Mouse (Mus musculus) intestine, postnatal 0 days (tissue): Measurements from ENCODE around the gene Vmn2r53. TPM values are rescaled to one million over a fixed set of nuclear protein-coding genes. Genes with fewer than 3 reads are reported as not detected.
"Not testable (repeated sequence)": the region's sequence is repeated elsewhere in the genome, so short reads cannot be mapped to it uniquely, and the experiment has no call there.

ENCODE experiments used
- ATAC-seq: fragments of 200-750 bp; cut with Nextera tagmentation; 2 replicates; pipeline ENCODE4 v1.8.0; 2017; ENCODE audit warnings: mild to moderate bottlenecking, moderate TSS enrichment, moderate library complexity
- H3K27ac ChIP-seq: fragments of 300-500 bp; sonication (generic); 2 replicates; pipeline ENCODE4 v1.5.1; 2014; ENCODE audit warnings: mild to moderate bottlenecking, low read depth, low read length, moderate library complexity
- H3K27me3 ChIP-seq: fragments of 300-500 bp; sonication (generic); replicated peaks from 2 replicates; pipeline ENCODE4 v1.6.1; 2014; ENCODE audit warnings: low read length, mixed read lengths; ENCODE audit not compliant: control insufficient read depth, insufficient read depth
- H3K36me3 ChIP-seq: fragments of 300-500 bp; sonication (generic); 2 replicates; pipeline ENCODE4 v1.6.1; 2014; ENCODE audit warnings: mild to moderate bottlenecking, moderate library complexity; ENCODE audit not compliant: control insufficient read depth, insufficient read depth
- H3K4me1 ChIP-seq: fragments of 300-500 bp; sonication (generic); replicated peaks from 2 replicates; pipeline ENCODE4 v1.6.1; 2014; ENCODE audit warnings: antibody characterized with exemption, low read length, mixed read lengths; ENCODE audit not compliant: control insufficient read depth, insufficient read depth
- H3K4me2 ChIP-seq: fragments of 300-500 bp; sonication (generic); replicated peaks from 2 replicates; pipeline ENCODE4 v1.6.1; 2014; ENCODE audit warnings: low read depth, mild to moderate bottlenecking, moderate library complexity
- H3K4me3 ChIP-seq: fragments of 300-500 bp; sonication (generic); 2 replicates; pipeline ENCODE4 v1.5.1; 2014; ENCODE audit warnings: low read depth, low read length
- H3K9ac ChIP-seq: fragments of 300-500 bp; sonication (generic); 2 replicates; pipeline ENCODE4 v1.6.1; 2014; ENCODE audit warnings: mild to moderate bottlenecking, low read depth, low read length
- H3K9me3 ChIP-seq: fragments of 300-500 bp; sonication (generic); 2 replicates; pipeline ENCODE4 v1.6.1; 2016; ENCODE audit warnings: mixed run types; ENCODE audit not compliant: control insufficient read depth
- CTCF ChIP-seq: sonication (generic); IDR thresholded peaks from 2 replicates; pipeline ENCODE4 v1.5.1; 2016; ENCODE audit warnings: low read depth, mild to moderate bottlenecking, control low read depth, antibody characterized with exemption, moderate library complexity
- WGBS: fragments of 180-500 bp; shearing (Covaris S2); extraction: QIAGEN DNeasy Blood & Tissue Kit; methylation state at CpG from one replicate; pipeline ENCODE4 v1.1.7; 2014; 5-methylcytosine and 5-hydroxymethylcytosine counted together
- polyA plus RNA-seq: library from polyadenylated mRNA; unstranded; fragments of >200 nt; fragmentation: Nextera tagmentation; extraction: Ambion mirVana; gene quantifications from 2 replicates; pipeline ENCODE4 v1.2.1, GENCODE M21; 2015

Vmn2r53 gene
- polyA plus RNA-seq: 0.01 TPM in 1 of 2 replicates, not detected in the other

DNA sequence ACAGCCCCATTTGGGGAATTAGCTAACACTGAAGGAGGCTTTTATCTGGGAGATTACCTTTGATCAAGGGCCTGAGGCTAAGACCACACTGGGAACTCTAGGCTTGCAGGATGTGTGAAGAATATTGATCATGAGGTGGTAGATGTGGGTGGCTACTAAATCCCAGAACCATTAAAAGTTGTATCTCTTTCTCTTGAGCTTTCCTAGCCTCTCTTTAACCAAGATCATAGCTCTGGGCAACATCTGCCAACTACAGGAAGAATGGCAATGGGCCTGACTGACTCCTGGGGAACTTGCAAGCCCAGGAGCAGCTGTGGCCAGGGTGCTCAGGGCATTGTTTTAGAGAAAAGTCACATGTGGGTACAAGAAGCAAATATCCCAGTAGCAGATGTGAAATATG lies at the start of gene Vmn2r53:
TSS of gene Vmn2r53 (minus strand) at position 101 of the 400 bp plus-strand sequence.
- Histone ChIP-seq H3K36me3 (no peaks in the 10 kb centered on the region), H3K27ac (no peak within 1 kb of the TSS), H3K9ac (no peak within 1 kb of the TSS), H3K4me2 (no peak within 1 kb of the TSS), H3K4me3 (no peak within 1 kb of the TSS), H3K9me3 (no peaks in the 10 kb centered on the region), H3K4me1 (no peaks in the 10 kb centered on the region), H3K27me3 (no peaks in the 10 kb centered on the region)
- ATAC-seq: no peak
- no peak for TF ChIP-seq CTCF

DNA sequence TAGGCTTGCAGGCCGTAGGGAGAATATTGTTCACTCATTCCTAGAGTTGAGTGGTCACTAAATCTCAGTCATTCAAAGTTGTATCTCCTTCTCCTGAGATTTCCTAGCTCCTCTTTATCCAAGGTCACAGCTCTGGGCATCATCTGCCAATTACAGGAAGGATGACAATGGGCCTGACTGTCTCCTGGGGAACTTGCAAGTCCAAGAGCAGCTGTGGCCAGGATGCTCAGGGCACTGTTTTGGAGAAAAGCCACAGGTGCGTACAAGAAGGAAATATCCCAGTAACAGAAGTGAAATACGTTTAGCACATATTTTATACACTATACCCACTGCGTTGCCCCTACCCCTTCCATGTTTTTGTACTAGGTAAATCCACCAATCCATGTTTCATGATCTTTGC lies 31.6 kb upstream of the Vmn2r53 start, which contains the start of gene Vmn2r54:
TSS of gene Vmn2r54 (minus strand) at position 101 of the 400 bp plus-strand sequence.
- H3K4me1 ChIP-seq, ATAC-seq, H3K27me3 ChIP-seq, H3K36me3 ChIP-seq, H3K4me3 ChIP-seq, H3K9ac ChIP-seq, H3K4me2 ChIP-seq, H3K27ac ChIP-seq, H3K9me3 ChIP-seq: not testable (repeated sequence)
- WGBS: 77% methylated on average over 3 of the region's 4 CpGs

Other genes starting within 250 kb of the Vmn2r53 start
- not detected in 2 replicates for gene Vmn1r84, start 239.5 kb downstream of the Vmn2r53 start, polyA plus RNA-seq
- gene Zfp551, start 186.0 kb downstream of the Vmn2r53 start, polyA plus RNA-seq: 2.0 TPM in 2 replicates
- gene Zfp606, start 130.5 kb downstream of the Vmn2r53 start, polyA plus RNA-seq: 4.5 and 4.8 TPM in 2 replicates
- gene 2900092C05Rik, start 96.3 kb downstream of the Vmn2r53 start, polyA plus RNA-seq: not detected in 2 replicates
- gene Vmn2r54, start 31.5 kb upstream of the Vmn2r53 start, polyA plus RNA-seq: not detected in 2 replicates
- not detected in 2 replicates for gene Vmn2r55, start 76.2 kb upstream of the Vmn2r53 start, polyA plus RNA-seq
- gene Vmn2r56, start 126.2 kb upstream of the Vmn2r53 start, polyA plus RNA-seq: not detected in 2 replicates
- 0.77 and 1.1 TPM in 2 replicates for gene Zscan18, start 194.8 kb upstream of the Vmn2r53 start, polyA plus RNA-seq
- gene Zfp329, start 210.1 kb upstream of the Vmn2r53 start, polyA plus RNA-seq: 4.3 and 5.8 TPM in 2 replicates
- gene Zfp110, start 226.0 kb upstream of the Vmn2r53 start, polyA plus RNA-seq: 12.5 and 15.6 TPM in 2 replicates